Mouse (Mus musculus): ENCODE measurements at regions not wholly inside any gene's neighbourhood (a gene's known extent, or its start where the extent isn't known, plus 50 kb on each side); places are given as distances from the start of the nearest gene placed in this dataset.

GRCm38 (mm10) chr13:43908041-43908644 is 123.6 kb downstream of the Cd83 start:
- in situ Hi-C loops (cut with MboI, MseI): loop anchor here (10.0 kb wide), 2 partner anchors 737 to 827 kb away; no protein-coding TSS in a partner anchor

GRCm38 (mm10) chr13:43909933-43910332 is 125.4 kb downstream of the Cd83 start:
- in situ Hi-C loops (cut with MboI, MseI): loop anchor here (10.0 kb wide), 2 partner anchors 735 to 825 kb away; no protein-coding TSS in a partner anchor

GRCm38 (mm10) chr13:43913476-43913875 is 128.9 kb downstream of the Cd83 start:
- in situ Hi-C loops (cut with MboI, MseI): no loop called here

- in situ Hi-C loops (cut with MboI, MseI): no loop called here
Measured at GRCm38 (mm10) chr13:43919781-43920420, 135.3 kb downstream of the Cd83 start.

- in situ Hi-C loops (cut with MboI, MseI): no loop called here
Measured at GRCm38 (mm10) chr13:43930081-43930981, 145.8 kb downstream of the Cd83 start.

- in situ Hi-C loops (cut with MboI, MseI): no loop called here
Measured at GRCm38 (mm10) chr13:43932946-43933345, 148.4 kb downstream of the Cd83 start.

- in situ Hi-C loops (cut with MboI, MseI): no loop called here
Measured at GRCm38 (mm10) chr13:43935284-43935683, 150.7 kb downstream of the Cd83 start.

- in situ Hi-C loops (cut with MboI, MseI): no loop called here
Measured at GRCm38 (mm10) chr13:43936504-43936903, 151.9 kb downstream of the Cd83 start.

- in situ Hi-C loops (cut with MboI, MseI): no loop called here
Measured at GRCm38 (mm10) chr13:43938611-43939010, 154.0 kb downstream of the Cd83 start.

GRCm38 (mm10) chr13:43939375-43939774 is 154.8 kb downstream of the Cd83 start:
- in situ Hi-C loops (cut with MboI, MseI): no loop called here

- in situ Hi-C loops (cut with MboI, MseI): no loop called here
Measured at GRCm38 (mm10) chr13:43941731-43942130, 157.2 kb downstream of the Cd83 start.

GRCm38 (mm10) chr13:43948606-43949005 is 164.0 kb downstream of the Cd83 start:
- in situ Hi-C loops (cut with MboI, MseI): no loop called here

- in situ Hi-C loops (cut with MboI, MseI): no loop called here
Measured at GRCm38 (mm10) chr13:43949740-43950643, 165.4 kb downstream of the Cd83 start.

- in situ Hi-C loops (cut with MboI, MseI): no loop called here
Measured at GRCm38 (mm10) chr13:43952491-43952890, 167.9 kb downstream of the Cd83 start.

GRCm38 (mm10) chr13:43952972-43953592 is 168.5 kb downstream of the Cd83 start:
- in situ Hi-C loops (cut with MboI, MseI): no loop called here

GRCm38 (mm10) chr13:43954714-43955393 is 170.3 kb downstream of the Cd83 start:
- in situ Hi-C loops (cut with MboI, MseI): no loop called here

GRCm38 (mm10) chr13:43957046-43957445 is 172.5 kb downstream of the Cd83 start:
- in situ Hi-C loops (cut with MboI, MseI): no loop called here

GRCm38 (mm10) chr13:43959121-43959572 is 174.6 kb downstream of the Cd83 start:
- in situ Hi-C loops (cut with MboI, MseI): no loop called here

GRCm38 (mm10) chr13:43961047-43961690 is 176.6 kb downstream of the Cd83 start:
- in situ Hi-C loops (cut with MboI, MseI): no loop called here

- in situ Hi-C loops (cut with MboI, MseI): no loop called here
Measured at GRCm38 (mm10) chr13:43961987-43962386, 177.4 kb downstream of the Cd83 start.
